Mouse (Mus musculus): ENCODE results near the gene Olfr622. TPM values are rescaled to one million over a fixed set of nuclear protein-coding genes. Genes with fewer than 3 reads are reported as not detected.

Olfr622 gene
- polyA plus RNA-seq (2014; fragmentation: Illumina TruSeq; extraction: RNeasy Lipid Tissue Mini Kit (QIAGEN cat#74804); ENCODE audit: low replicate concordance): not detected

DNA sequence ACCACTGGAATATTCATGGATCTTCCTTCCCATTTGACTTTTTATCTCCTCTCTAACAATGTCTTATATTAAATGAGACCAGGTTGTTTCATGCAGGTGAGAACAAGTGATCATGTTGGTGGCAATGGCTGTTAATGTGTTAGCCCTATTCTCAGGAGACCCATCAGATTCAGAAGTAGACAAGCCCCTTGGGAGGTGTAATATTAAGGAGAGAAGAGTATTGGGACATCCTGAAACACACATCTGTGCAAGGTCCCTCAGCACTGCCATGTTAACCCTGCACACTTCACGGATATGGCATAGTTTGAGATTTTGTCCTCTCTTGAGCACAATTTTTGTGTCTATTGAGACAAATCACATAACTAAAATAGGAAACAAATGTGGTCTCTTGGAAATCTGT is at the start of gene Olfr622:
Gene Olfr622, minus strand, starts transcription at position 101 of the 400 bp plus-strand sequence.

DNA sequence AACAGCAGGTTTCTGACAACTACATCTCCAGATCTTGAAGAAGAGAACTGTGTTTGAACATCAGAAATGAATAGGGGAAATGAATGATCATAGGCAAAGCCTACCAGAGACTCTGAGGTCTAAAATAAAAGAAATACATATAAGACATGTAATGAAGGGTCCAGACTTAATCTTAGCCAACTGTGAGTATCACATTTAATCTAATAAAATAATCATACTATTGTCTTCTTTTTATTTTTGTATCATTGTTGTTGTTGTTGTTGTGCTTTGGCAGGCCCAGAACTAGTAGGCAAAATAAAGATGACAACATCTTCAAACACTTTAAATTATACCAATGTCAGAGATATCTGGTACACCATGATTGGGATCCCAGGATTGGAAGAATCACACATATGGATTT is 39.9 kb upstream of the Olfr622 start, which contains the start of gene Olfr625-ps1:
Gene Olfr625-ps1, plus strand, starts transcription at position 301 of the 400 bp plus-strand sequence.

DNA sequence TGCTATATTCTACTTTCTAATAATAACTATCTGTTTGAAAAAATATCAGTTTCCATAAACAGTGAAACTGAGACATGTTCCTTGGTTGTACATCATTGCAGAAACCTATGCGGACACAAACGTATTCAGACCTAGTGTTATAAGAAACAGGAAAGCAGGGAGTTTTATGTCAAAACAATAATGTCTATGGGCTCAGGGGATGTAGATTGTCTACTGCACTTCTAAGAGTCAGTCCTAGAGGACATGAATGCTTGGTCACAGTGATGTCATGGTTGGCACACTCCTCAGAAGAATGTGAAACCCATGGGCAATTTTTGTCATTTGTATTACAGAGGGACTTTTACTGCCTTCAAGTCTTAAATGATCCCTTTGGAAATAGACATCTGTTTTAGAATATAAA is 28.6 kb upstream of the Olfr622 start, which contains the start of gene Olfr624:
Gene Olfr624, minus strand, starts transcription at position 101 of the 400 bp plus-strand sequence.

DNA sequence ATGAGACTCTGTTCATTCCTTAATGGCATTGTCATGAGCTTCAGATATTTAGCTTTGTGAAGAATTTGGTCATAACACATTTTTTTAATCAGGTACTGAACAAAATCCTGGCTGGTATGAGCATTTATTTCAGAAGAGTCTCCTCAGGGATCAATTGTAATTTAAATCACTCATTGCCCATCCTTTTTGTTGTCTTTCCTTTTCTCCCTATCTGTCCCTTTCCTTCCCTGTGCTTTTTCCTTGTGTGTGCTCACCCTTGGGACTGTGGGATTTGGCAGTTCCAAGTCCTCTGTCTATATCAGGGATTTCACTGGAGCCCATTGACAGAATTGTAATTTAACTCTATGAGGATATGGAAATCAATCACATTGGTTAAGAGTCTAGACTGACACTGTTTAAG is 21.1 kb upstream of the Olfr622 start, which contains the start of gene Olfr623:
Gene Olfr623, minus strand, starts transcription at position 101 of the 400 bp plus-strand sequence.

DNA sequence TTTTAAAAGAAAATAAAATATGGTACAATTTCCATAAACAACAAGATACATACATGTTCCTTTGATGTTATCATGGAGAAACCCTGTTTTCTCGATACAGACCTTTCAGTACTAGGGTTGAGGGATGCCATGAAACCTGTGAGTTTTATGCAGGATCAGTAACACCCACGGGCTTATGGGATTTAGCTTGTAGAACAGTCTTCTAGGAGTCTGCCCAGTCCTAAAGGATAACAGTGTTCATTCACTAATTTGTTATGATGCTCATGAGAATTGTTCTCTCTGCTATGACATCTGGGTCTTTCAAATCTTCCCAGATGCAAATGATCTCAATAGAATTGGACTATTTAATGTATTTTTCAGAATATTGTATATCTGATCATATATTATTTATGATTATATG is 30.1 kb downstream of the Olfr622 start, which contains the start of gene Olfr620:
Gene Olfr620, minus strand, starts transcription at position 101 of the 400 bp plus-strand sequence.

GRCm38 (mm10) chr7:103600275-103600674 is 42.2 kb downstream of the Olfr622 start, which contains the start of gene Olfr619:
Olfr619 (plus strand) TSS chr7:103600575.

GRCm38 (mm10) chr7:103589803-103590202 is 52.7 kb downstream of the Olfr622 start, which contains the start of gene Olfr618:
Olfr618 (plus strand) TSS chr7:103590103.

Other genes with a start within 250 kb of the Olfr622 start
- not detected for gene Usp17lc, start 227.6 kb downstream of the Olfr622 start, polyA plus RNA-seq (2014; fragmentation: Illumina TruSeq; extraction: RNeasy Lipid Tissue Mini Kit (QIAGEN cat#74804); ENCODE audit: low replicate concordance)
- not detected for gene Olfr605, start 197.3 kb downstream of the Olfr622 start, polyA plus RNA-seq (2014; fragmentation: Illumina TruSeq; extraction: RNeasy Lipid Tissue Mini Kit (QIAGEN cat#74804); ENCODE audit: low replicate concordance)
- not detected for gene Olfr606, start 193.7 kb downstream of the Olfr622 start, polyA plus RNA-seq (2014; fragmentation: Illumina TruSeq; extraction: RNeasy Lipid Tissue Mini Kit (QIAGEN cat#74804); ENCODE audit: low replicate concordance)
- not detected for gene Olfr607, start 178.6 kb downstream of the Olfr622 start, polyA plus RNA-seq (2014; fragmentation: Illumina TruSeq; extraction: RNeasy Lipid Tissue Mini Kit (QIAGEN cat#74804); ENCODE audit: low replicate concordance)
- gene Olfr608, start 172.8 kb downstream of the Olfr622 start, polyA plus RNA-seq (2014; fragmentation: Illumina TruSeq; extraction: RNeasy Lipid Tissue Mini Kit (QIAGEN cat#74804); ENCODE audit: low replicate concordance): not detected
- gene Olfr609, start 144.6 kb downstream of the Olfr622 start, polyA plus RNA-seq (2014; fragmentation: Illumina TruSeq; extraction: RNeasy Lipid Tissue Mini Kit (QIAGEN cat#74804); ENCODE audit: low replicate concordance): not detected
- not detected for gene Olfr610, start 130.6 kb downstream of the Olfr622 start, polyA plus RNA-seq (2014; fragmentation: Illumina TruSeq; extraction: RNeasy Lipid Tissue Mini Kit (QIAGEN cat#74804); ENCODE audit: low replicate concordance)
- gene Olfr611, start 121.9 kb downstream of the Olfr622 start, polyA plus RNA-seq (2014; fragmentation: Illumina TruSeq; extraction: RNeasy Lipid Tissue Mini Kit (QIAGEN cat#74804); ENCODE audit: low replicate concordance): not detected
- gene Olfr612, start 100.0 kb downstream of the Olfr622 start, polyA plus RNA-seq (2014; fragmentation: Illumina TruSeq; extraction: RNeasy Lipid Tissue Mini Kit (QIAGEN cat#74804); ENCODE audit: low replicate concordance): not detected
- gene Olfr613, start 94.6 kb downstream of the Olfr622 start, polyA plus RNA-seq (2014; fragmentation: Illumina TruSeq; extraction: RNeasy Lipid Tissue Mini Kit (QIAGEN cat#74804); ENCODE audit: low replicate concordance): not detected
- not detected for gene Olfr615, start 86.6 kb downstream of the Olfr622 start, polyA plus RNA-seq (2014; fragmentation: Illumina TruSeq; extraction: RNeasy Lipid Tissue Mini Kit (QIAGEN cat#74804); ENCODE audit: low replicate concordance)
- not detected for gene Olfr616, start 73.6 kb downstream of the Olfr622 start, polyA plus RNA-seq (2014; fragmentation: Illumina TruSeq; extraction: RNeasy Lipid Tissue Mini Kit (QIAGEN cat#74804); ENCODE audit: low replicate concordance)
- gene Olfr617, start 69.6 kb downstream of the Olfr622 start, polyA plus RNA-seq (2014; fragmentation: Illumina TruSeq; extraction: RNeasy Lipid Tissue Mini Kit (QIAGEN cat#74804); ENCODE audit: low replicate concordance): not detected
- not detected for gene Olfr618, start 52.6 kb downstream of the Olfr622 start, polyA plus RNA-seq (2014; fragmentation: Illumina TruSeq; extraction: RNeasy Lipid Tissue Mini Kit (QIAGEN cat#74804); ENCODE audit: low replicate concordance)
- not detected for gene Olfr619, start 42.1 kb downstream of the Olfr622 start, polyA plus RNA-seq (2014; fragmentation: Illumina TruSeq; extraction: RNeasy Lipid Tissue Mini Kit (QIAGEN cat#74804); ENCODE audit: low replicate concordance)
- gene Olfr620, start 30.2 kb downstream of the Olfr622 start, polyA plus RNA-seq (2014; fragmentation: Illumina TruSeq; extraction: RNeasy Lipid Tissue Mini Kit (QIAGEN cat#74804); ENCODE audit: low replicate concordance): not detected
- not detected for gene Olfr623, start 21.0 kb upstream of the Olfr622 start, polyA plus RNA-seq (2014; fragmentation: Illumina TruSeq; extraction: RNeasy Lipid Tissue Mini Kit (QIAGEN cat#74804); ENCODE audit: low replicate concordance)
- 0.78 TPM for gene Olfr624, start 28.5 kb upstream of the Olfr622 start, polyA plus RNA-seq (2014; fragmentation: Illumina TruSeq; extraction: RNeasy Lipid Tissue Mini Kit (QIAGEN cat#74804); ENCODE audit: low replicate concordance)
- not detected for gene Olfr625-ps1, start 40.0 kb upstream of the Olfr622 start, polyA plus RNA-seq (2014; fragmentation: Illumina TruSeq; extraction: RNeasy Lipid Tissue Mini Kit (QIAGEN cat#74804); ENCODE audit: low replicate concordance)
- not detected for gene Olfr243, start 72.0 kb upstream of the Olfr622 start, polyA plus RNA-seq (2014; fragmentation: Illumina TruSeq; extraction: RNeasy Lipid Tissue Mini Kit (QIAGEN cat#74804); ENCODE audit: low replicate concordance)
- gene Olfr628, start 87.7 kb upstream of the Olfr622 start, polyA plus RNA-seq (2014; fragmentation: Illumina TruSeq; extraction: RNeasy Lipid Tissue Mini Kit (QIAGEN cat#74804); ENCODE audit: low replicate concordance): not detected
- gene Olfr629, start 102.2 kb upstream of the Olfr622 start, polyA plus RNA-seq (2014; fragmentation: Illumina TruSeq; extraction: RNeasy Lipid Tissue Mini Kit (QIAGEN cat#74804); ENCODE audit: low replicate concordance): not detected
- gene Olfr630, start 114.6 kb upstream of the Olfr622 start, polyA plus RNA-seq (2014; fragmentation: Illumina TruSeq; extraction: RNeasy Lipid Tissue Mini Kit (QIAGEN cat#74804); ENCODE audit: low replicate concordance): not detected
- not detected for gene Olfr69, start 128.9 kb upstream of the Olfr622 start, polyA plus RNA-seq (2014; fragmentation: Illumina TruSeq; extraction: RNeasy Lipid Tissue Mini Kit (QIAGEN cat#74804); ENCODE audit: low replicate concordance)
- gene Olfr68, start 137.0 kb upstream of the Olfr622 start, polyA plus RNA-seq (2014; fragmentation: Illumina TruSeq; extraction: RNeasy Lipid Tissue Mini Kit (QIAGEN cat#74804); ENCODE audit: low replicate concordance): not detected
- not detected for gene Olfr67, start 149.1 kb upstream of the Olfr622 start, polyA plus RNA-seq (2014; fragmentation: Illumina TruSeq; extraction: RNeasy Lipid Tissue Mini Kit (QIAGEN cat#74804); ENCODE audit: low replicate concordance)
- gene Hbb-bt, start 171.3 kb upstream of the Olfr622 start, polyA plus RNA-seq (2014; fragmentation: Illumina TruSeq; extraction: RNeasy Lipid Tissue Mini Kit (QIAGEN cat#74804); ENCODE audit: low replicate concordance): 1.4 TPM
- gene Hbb-bs, start 185.4 kb upstream of the Olfr622 start, polyA plus RNA-seq (2014; fragmentation: Illumina TruSeq; extraction: RNeasy Lipid Tissue Mini Kit (QIAGEN cat#74804); ENCODE audit: low replicate concordance): 17.2 TPM
- not detected for gene Hbb-bh2, start 197.8 kb upstream of the Olfr622 start, polyA plus RNA-seq (2014; fragmentation: Illumina TruSeq; extraction: RNeasy Lipid Tissue Mini Kit (QIAGEN cat#74804); ENCODE audit: low replicate concordance)
- gene Hbb-bh1, start 200.5 kb upstream of the Olfr622 start, polyA plus RNA-seq (2014; fragmentation: Illumina TruSeq; extraction: RNeasy Lipid Tissue Mini Kit (QIAGEN cat#74804); ENCODE audit: low replicate concordance): not detected
- not detected for gene Hbb-y, start 210.5 kb upstream of the Olfr622 start, polyA plus RNA-seq (2014; fragmentation: Illumina TruSeq; extraction: RNeasy Lipid Tissue Mini Kit (QIAGEN cat#74804); ENCODE audit: low replicate concordance)
- not detected for gene Olfr66, start 243.6 kb upstream of the Olfr622 start, polyA plus RNA-seq (2014; fragmentation: Illumina TruSeq; extraction: RNeasy Lipid Tissue Mini Kit (QIAGEN cat#74804); ENCODE audit: low replicate concordance)

Measured in small intestine, adult 10 weeks (tissue).